Mouse (Mus musculus) brain, adult 10 weeks (tissue): Measurements from ENCODE around the gene F13a1. TPM values are rescaled to one million over a fixed set of nuclear protein-coding genes. Genes with fewer than 3 reads are reported as not detected.

Experiments
- polyA plus RNA-seq: library from polyadenylated mRNA; stranded (reverse); fragments of 350-450 nt; fragmentation: Illumina TruSeq; extraction: RNeasy Lipid Tissue Mini Kit (QIAGEN cat#74804); gene quantifications from one replicate; pipeline ENCODE4 v1.2.3, GENCODE M21; 2015; ENCODE audit warnings: low read depth, low replicate concordance

Gene F13a1
- polyA plus RNA-seq = 2.0 TPM

DNA sequence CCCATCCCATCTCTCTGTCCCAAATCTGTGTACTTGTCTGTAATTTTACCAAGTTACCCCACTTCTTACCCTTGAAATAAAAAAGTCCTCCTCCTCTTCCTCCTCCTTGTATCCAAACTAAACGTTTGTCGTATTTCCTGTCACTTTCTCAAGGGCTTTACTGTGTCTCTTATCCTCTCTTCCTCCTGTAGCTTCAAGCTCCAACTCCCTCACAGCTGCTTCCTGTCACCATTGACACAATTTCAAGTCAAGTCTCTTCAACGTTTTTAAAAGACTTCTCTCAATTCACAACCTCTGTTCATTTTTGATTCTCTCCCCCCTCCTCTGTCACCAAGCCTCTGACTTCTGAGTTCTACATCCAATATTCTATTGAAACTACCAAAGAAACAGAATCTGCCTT, at the start of gene F13a1:
F13a1 (minus strand) TSS at position 119 of the 400 bp plus-strand sequence.

